Mouse (Mus musculus) neural tube, embryonic 15.5 days (tissue): Measurements from ENCODE around the gene Rd3l. TPM values are rescaled to one million over a fixed set of nuclear protein-coding genes. Genes with fewer than 3 reads are reported as not detected.

Source experiments
- ATAC-seq: fragments of 200-750 bp; cut with Nextera tagmentation; 2 replicates; pipeline ENCODE4 v1.8.0; 2017; ENCODE audit warnings: mild to moderate bottlenecking, moderate TSS enrichment, moderate library complexity; ENCODE audit not compliant: low FRiP score
- H3K27ac ChIP-seq: fragments of 300-500 bp; sonication (generic); replicated peaks from 2 replicates; pipeline ENCODE4 v1.5.1; 2015; ENCODE audit warnings: mild to moderate bottlenecking, inconsistent platforms
- H3K27me3 ChIP-seq: fragments of 300-500 bp; sonication (generic); replicated peaks from 2 replicates; pipeline ENCODE4 v1.6.1; 2015; ENCODE audit warnings: inconsistent platforms
- H3K36me3 ChIP-seq: fragments of 300-500 bp; sonication (generic); 2 replicates; pipeline ENCODE4 v1.6.1; 2015; ENCODE audit warnings: inconsistent platforms
- H3K4me1 ChIP-seq: fragments of 300-500 bp; sonication (generic); 2 replicates; pipeline ENCODE4 v1.6.1; 2015; ENCODE audit warnings: inconsistent platforms
- H3K4me2 ChIP-seq: fragments of 300-500 bp; sonication (generic); 2 replicates; pipeline ENCODE4 v1.6.1; 2015; ENCODE audit warnings: inconsistent platforms, mild to moderate bottlenecking, moderate library complexity
- H3K4me3 ChIP-seq: fragments of 300-500 bp; sonication (generic); replicated peaks from 2 replicates; pipeline ENCODE4 v1.5.1; 2015; ENCODE audit warnings: mild to moderate bottlenecking, inconsistent platforms
- H3K9ac ChIP-seq: fragments of 300-500 bp; sonication (generic); replicated peaks from 2 replicates; pipeline ENCODE4 v1.6.1; 2015; ENCODE audit warnings: mild to moderate bottlenecking, inconsistent platforms
- H3K9me3 ChIP-seq: fragments of 300-500 bp; sonication (generic); replicated peaks from 2 replicates; pipeline ENCODE4 v1.6.1; 2016; ENCODE audit warnings: inconsistent platforms
- WGBS: fragments of 180-500 bp; shearing (Covaris S2); methylation state at CpG from one replicate; pipeline ENCODE4 v1.1.7; 2015; ENCODE audit warnings: mixed read lengths; 5-methylcytosine and 5-hydroxymethylcytosine counted together
- polyA plus RNA-seq: library from polyadenylated mRNA; unstranded; fragments of >200 nt; fragmentation: Nextera tagmentation; extraction: Ambion mirVana; gene quantifications from 2 replicates; pipeline ENCODE4 v1.2.1, GENCODE M21; 2015

The Rd3l gene
- polyA plus RNA-seq, result not detected in 2 replicates

GRCm38 (mm10) chr12:111980887-111981367, at the start of gene Rd3l:
Gene Rd3l, minus strand, starts transcription at chr12:111981317.
- Histone ChIP-seq H3K4me2 (no peak within 1 kb of the TSS), H3K4me1 (peaks cover 4% of the 10 kb centered on the region; the same call in 1 of the 2 replicates), H3K27ac (no peak within 1 kb of the TSS), H3K4me3 (no peak within 1 kb of the TSS), H3K27me3 (no peaks in the 10 kb centered on the region), H3K9ac (no peak within 1 kb of the TSS), H3K36me3 (no peaks in the 10 kb centered on the region), H3K9me3 (no peaks in the 10 kb centered on the region)
- ATAC-seq, result no peak
- 78% methylated on average over 6 of the region's 6 CpGs for WGBS

- no peaks in the 10 kb centered on the region for H3K36me3 ChIP-seq
- WGBS, result 72% methylated on average over 4 of the region's 4 CpGs
- H3K4me1 ChIP-seq, result no peaks in the 10 kb centered on the region
- no peaks in the 10 kb centered on the region for H3K9me3 ChIP-seq
- H3K9ac ChIP-seq, result no peak overlapping the region
- no peak overlapping the region for H3K4me3 ChIP-seq
- no peak overlapping the region for H3K4me2 ChIP-seq
- H3K27me3 ChIP-seq, result no peaks in the 10 kb centered on the region
- no peak overlapping the region for H3K27ac ChIP-seq
- no peak for ATAC-seq
Observed at GRCm38 (mm10) chr12:112027408-112027807, 46.3 kb upstream of the Rd3l start.

DNA sequence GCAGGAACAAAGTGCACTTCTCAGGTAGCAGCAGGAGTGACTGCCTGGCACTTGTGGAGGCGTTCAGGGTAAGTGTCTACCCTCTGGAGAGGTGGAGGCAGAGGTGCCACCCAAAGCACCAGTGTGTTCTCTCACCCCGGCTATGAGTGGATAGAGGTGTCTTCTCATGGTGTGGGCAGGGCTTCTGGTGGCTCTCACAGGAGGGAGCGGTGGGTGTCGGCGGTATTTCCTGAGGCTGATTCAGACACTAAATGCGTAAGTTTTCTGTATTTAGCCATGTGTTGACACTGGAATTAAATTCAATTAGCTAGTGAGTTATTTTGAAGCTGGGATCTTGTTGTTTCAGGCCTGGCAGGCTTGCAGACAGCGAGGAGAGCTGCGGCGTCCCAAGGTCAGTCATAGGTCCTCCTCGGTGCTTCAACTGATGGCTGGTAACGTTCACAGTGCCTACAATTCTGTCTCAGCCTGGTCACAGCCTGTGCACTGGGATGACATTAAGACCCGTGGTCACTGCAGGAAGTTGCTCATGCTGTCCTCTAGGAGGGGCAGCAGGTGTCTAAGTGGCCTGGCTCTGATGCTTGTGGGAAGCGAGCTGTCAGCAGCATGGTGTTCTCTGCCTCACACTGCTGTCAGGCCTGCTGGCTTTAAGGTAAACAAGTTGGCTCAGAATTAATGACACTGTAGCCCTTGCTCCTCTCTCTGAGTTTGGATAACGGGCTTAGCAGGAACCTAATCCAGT, 45.0 kb upstream of the Rd3l start:
- Histone ChIP-seq H3K9me3 (no peaks in the 10 kb centered on the region), H3K4me3 (no peak overlapping the region), H3K36me3 (no peaks in the 10 kb centered on the region), H3K27me3 (no peaks in the 10 kb centered on the region), H3K9ac (no peak overlapping the region), H3K4me2 (no peak overlapping the region), H3K4me1 (no peaks in the 10 kb centered on the region), H3K27ac (no peak overlapping the region)
- WGBS, result 85% methylated on average over 14 of the region's 14 CpGs
- ATAC-seq, result no peak

DNA sequence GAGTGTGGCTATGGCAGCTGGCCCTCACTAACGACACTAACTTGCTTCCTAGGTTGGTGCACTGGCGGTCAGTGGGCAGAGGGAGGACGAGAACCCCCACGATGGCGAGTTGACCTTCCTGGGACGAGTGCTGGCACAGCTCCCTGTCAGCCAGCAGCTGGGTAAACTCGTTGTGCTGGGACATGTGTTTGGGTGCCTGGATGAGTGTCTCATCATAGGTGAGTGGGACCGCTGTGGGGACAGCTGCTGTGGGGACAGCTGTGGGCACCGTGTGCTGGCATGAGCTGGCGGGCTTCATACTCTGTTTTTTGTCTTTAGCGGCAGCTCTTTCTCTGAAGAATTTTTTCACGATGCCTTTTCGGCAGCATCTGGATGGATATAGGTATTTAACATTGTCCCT, 44.3 kb upstream of the Rd3l start:
- Histone ChIP-seq H3K9ac (no peak overlapping the region), H3K36me3 (no peaks in the 10 kb centered on the region), H3K4me3 (no peak overlapping the region), H3K9me3 (no peaks in the 10 kb centered on the region), H3K4me2 (no peak overlapping the region), H3K27ac (no peak overlapping the region), H3K27me3 (no peaks in the 10 kb centered on the region), H3K4me1 (no peaks in the 10 kb centered on the region)
- ATAC-seq, result no peak
- 92% methylated on average over 13 of the region's 13 CpGs for WGBS

GRCm38 (mm10) chr12:112024581-112025310, 43.6 kb upstream of the Rd3l start:
- Histone ChIP-seq H3K9ac (no peak overlapping the region), H3K27ac (no peak overlapping the region), H3K36me3 (no peaks in the 10 kb centered on the region), H3K4me1 (no peaks in the 10 kb centered on the region), H3K9me3 (no peaks in the 10 kb centered on the region), H3K4me3 (no peak overlapping the region), H3K27me3 (no peaks in the 10 kb centered on the region), H3K4me2 (no peak overlapping the region)
- ATAC-seq, result no peak
- WGBS, result 66% methylated on average over 17 of the region's 17 CpGs

DNA sequence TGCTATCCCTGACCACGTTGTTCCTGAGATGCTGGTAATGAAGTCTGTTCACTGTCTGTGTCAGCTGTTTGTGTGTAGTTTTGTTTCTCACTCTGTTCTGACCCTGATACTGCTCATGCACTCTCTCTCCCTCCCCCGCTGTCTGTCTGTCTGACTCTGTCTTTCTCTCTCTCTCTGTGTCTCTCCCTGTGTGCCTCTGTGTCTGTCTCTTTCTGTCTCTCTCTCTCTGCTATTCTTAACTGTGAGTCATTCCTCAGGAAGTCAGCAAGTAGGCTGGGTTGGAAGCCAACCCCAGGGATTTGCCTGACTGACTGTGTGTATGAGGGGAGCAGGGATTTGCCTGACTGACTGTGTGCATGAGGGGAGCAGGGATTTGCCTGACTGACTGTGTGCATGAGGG, 42.2 kb upstream of the Rd3l start:
- H3K9me3 ChIP-seq, result no peaks in the 10 kb centered on the region
- H3K9ac ChIP-seq, result no peak overlapping the region
- no peak overlapping the region for H3K4me2 ChIP-seq
- WGBS, result 84% methylated on average over 2 of the region's 2 CpGs
- no peaks in the 10 kb centered on the region for H3K4me1 ChIP-seq
- H3K36me3 ChIP-seq, result no peaks in the 10 kb centered on the region
- H3K27me3 ChIP-seq, result no peaks in the 10 kb centered on the region
- H3K27ac ChIP-seq, result no peak overlapping the region
- no peak overlapping the region for H3K4me3 ChIP-seq
- no peak for ATAC-seq

DNA sequence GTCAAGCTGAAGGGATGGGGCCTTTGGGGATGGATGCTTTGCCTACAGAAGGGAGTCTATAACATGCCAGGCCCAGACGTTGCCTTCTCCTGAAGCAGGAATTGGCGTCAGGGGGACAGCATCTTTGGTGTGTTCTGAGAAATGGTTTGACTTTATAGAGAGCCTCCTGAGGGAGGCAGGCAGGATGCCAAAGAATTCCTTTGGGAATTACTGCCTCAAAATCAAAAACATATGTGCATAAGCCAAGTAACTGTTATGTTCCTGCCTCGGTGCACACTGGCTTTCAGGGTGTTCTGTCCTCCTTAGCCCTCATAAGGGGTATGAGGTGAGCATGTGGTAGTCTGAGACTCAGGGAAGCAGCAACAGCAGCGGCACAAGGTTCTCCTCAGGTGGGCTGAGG, 35.2 kb upstream of the Rd3l start:
- peaks cover 11% of the 10 kb centered on the region for H3K4me1 ChIP-seq
- WGBS, result 72% methylated on average over 4 of the region's 4 CpGs
- no peaks in the 10 kb centered on the region for H3K27me3 ChIP-seq
- no peak overlapping the region for H3K4me2 ChIP-seq
- ATAC-seq, result no peak
- H3K9ac ChIP-seq, result no peak overlapping the region
- no peaks in the 10 kb centered on the region for H3K9me3 ChIP-seq
- no peak overlapping the region for H3K4me3 ChIP-seq
- no peaks in the 10 kb centered on the region for H3K36me3 ChIP-seq
- no peak overlapping the region for H3K27ac ChIP-seq

DNA sequence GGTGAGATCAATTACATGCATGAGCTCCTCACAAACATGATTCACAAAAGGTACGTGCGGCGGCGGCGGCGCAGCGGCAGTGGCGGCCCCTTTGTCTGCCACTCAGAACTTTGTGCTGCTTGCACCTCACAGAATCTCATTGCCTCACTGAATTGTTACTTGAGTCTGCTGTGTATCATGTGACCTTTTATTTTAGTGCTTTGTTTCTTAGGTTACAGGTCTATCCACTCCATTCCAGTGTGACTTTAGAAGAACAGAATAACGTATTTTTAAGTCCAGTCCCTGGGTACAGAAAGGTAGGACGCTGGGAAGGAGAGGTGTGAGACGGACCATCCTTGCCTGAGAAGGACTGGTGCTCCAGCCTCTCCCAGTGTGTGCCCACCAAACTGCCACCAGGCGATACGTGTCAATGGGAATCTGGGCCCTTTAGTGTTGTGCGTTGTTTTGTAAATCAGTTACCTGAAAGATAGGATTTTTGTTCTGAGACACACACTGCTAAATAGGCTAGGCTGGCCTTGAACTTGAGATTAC, 32.2 kb upstream of the Rd3l start:
- 15% methylated on average over 14 of the region's 14 CpGs for WGBS
- no peak overlapping the region for H3K27ac ChIP-seq
- H3K4me1 ChIP-seq, result peaks cover 11% of the 10 kb centered on the region
- H3K27me3 ChIP-seq, result no peaks in the 10 kb centered on the region
- peak overlapping the region; percentile 43 for H3K4me2 ChIP-seq
- H3K9me3 ChIP-seq, result no peaks in the 10 kb centered on the region
- H3K9ac ChIP-seq, result no peak overlapping the region
- peak overlapping the region; percentile 4; the same call in 1 of the 2 replicates for H3K4me3 ChIP-seq
- no peaks in the 10 kb centered on the region for H3K36me3 ChIP-seq
- 0 out of 2 replicates have a peak, but pooled peaks have one; percentile 50 for ATAC-seq

- WGBS, result 32% methylated on average over 12 of the region's 12 CpGs
- H3K4me3 ChIP-seq, result peak overlapping the region; percentile 4; the same call in 1 of the 2 replicates
Observed at GRCm38 (mm10) chr12:112012511-112013270, 31.6 kb upstream of the Rd3l start.

GRCm38 (mm10) chr12:112001223-112001622, 20.1 kb upstream of the Rd3l start:
- Histone ChIP-seq H3K4me3 (no peak overlapping the region), H3K9me3 (no peaks in the 10 kb centered on the region), H3K27ac (no peak overlapping the region), H3K36me3 (no peaks in the 10 kb centered on the region), H3K4me2 (no peak overlapping the region), H3K27me3 (no peaks in the 10 kb centered on the region), H3K9ac (no peak overlapping the region), H3K4me1 (no peaks in the 10 kb centered on the region)
- 0 out of 2 replicates have a peak, but pooled peaks have one; percentile 57 for ATAC-seq
- 23% methylated on average over 8 of the region's 8 CpGs for WGBS

More at GRCm38 (mm10) chr12:112012511-112013270, 31.6 kb upstream of the Rd3l start:
- H3K4me1 ChIP-seq, result peaks cover 11% of the 10 kb centered on the region
- no peak overlapping the region for H3K27ac ChIP-seq
- ATAC-seq, result peak; percentile 87
- H3K27me3 ChIP-seq, result no peaks in the 10 kb centered on the region
- H3K9me3 ChIP-seq, result no peaks in the 10 kb centered on the region
- H3K9ac ChIP-seq, result no peak overlapping the region
- H3K36me3 ChIP-seq, result no peaks in the 10 kb centered on the region
- peak overlapping the region; percentile 43 for H3K4me2 ChIP-seq

- Histone ChIP-seq H3K4me3 (no peak overlapping the region), H3K4me1 (no peaks in the 10 kb centered on the region), H3K27me3 (no peaks in the 10 kb centered on the region), H3K27ac (no peak overlapping the region), H3K9me3 (no peaks in the 10 kb centered on the region), H3K36me3 (no peaks in the 10 kb centered on the region), H3K9ac (no peak overlapping the region), H3K4me2 (no peak overlapping the region)
- 95% methylated on average over 7 of the region's 7 CpGs for WGBS
- ATAC-seq, result no peak
Observed at GRCm38 (mm10) chr12:111999735-112000134, 18.6 kb upstream of the Rd3l start.
